Mouse (Mus musculus): Measurements from ENCODE around the gene Ndufa8. TPM values are rescaled to one million over a fixed set of nuclear protein-coding genes. Genes with fewer than 3 reads are reported as not detected.

Gene Ndufa8
- not detected in 2 replicates for polyA plus RNA-seq (2012; ENCODE audit: insufficient read depth, insufficient read length, low replicate concordance, missing spikeins)

GRCm38 (mm10) chr2:36048748-36049566 lies at the start of gene Ndufa8, which contains the start of gene Morn5:
Gene Ndufa8 (minus strand): TSS chr2:36049406.
Gene Morn5 (plus strand): TSS chr2:36049458.
- WGBS, result under 1% methylated on average over 44 of the region's 44 CpGs
- no peak for TF ChIP-seq CTCF (IDR thresholded peaks at IDR 0.05; ENCODE audit: insufficient read depth, low read depth, low read length)
- TF ChIP-seq POLR2A (IDR thresholded peaks at IDR 0.05; ENCODE audit: insufficient read depth, low read depth, low read length), result peak; percentile 64
- peak within 1 kb of the TSS; percentile 90 for H3K4me3 ChIP-seq (ENCODE audit: insufficient read depth, low read depth, low read length)
- peaks cover 9% of the 10 kb centered on the region for H3K4me1 ChIP-seq (ENCODE audit: control insufficient read depth, insufficient read depth, low read length)
- peak within 1 kb of the TSS; percentile 72 for H3K27ac ChIP-seq (ENCODE audit: insufficient read depth, low read depth, low read length)

GRCm38 (mm10) chr2:36098021-36098420 lies 48.8 kb upstream of the Ndufa8 start:
- Histone ChIP-seq H3K4me1 (ENCODE audit: control insufficient read depth, insufficient read depth, low read length) (peaks cover 9% of the 10 kb centered on the region), H3K27ac (ENCODE audit: insufficient read depth, low read depth, low read length) (no peak overlapping the region), H3K4me3 (ENCODE audit: insufficient read depth, low read depth, low read length) (no peak overlapping the region)
- no peak for TF ChIP-seq CTCF (IDR thresholded peaks at IDR 0.05; ENCODE audit: insufficient read depth, low read depth, low read length)
- no peak for TF ChIP-seq POLR2A (IDR thresholded peaks at IDR 0.05; ENCODE audit: insufficient read depth, low read depth, low read length)
- WGBS, result 11% methylated on average over 5 of the region's 5 CpGs

DNA sequence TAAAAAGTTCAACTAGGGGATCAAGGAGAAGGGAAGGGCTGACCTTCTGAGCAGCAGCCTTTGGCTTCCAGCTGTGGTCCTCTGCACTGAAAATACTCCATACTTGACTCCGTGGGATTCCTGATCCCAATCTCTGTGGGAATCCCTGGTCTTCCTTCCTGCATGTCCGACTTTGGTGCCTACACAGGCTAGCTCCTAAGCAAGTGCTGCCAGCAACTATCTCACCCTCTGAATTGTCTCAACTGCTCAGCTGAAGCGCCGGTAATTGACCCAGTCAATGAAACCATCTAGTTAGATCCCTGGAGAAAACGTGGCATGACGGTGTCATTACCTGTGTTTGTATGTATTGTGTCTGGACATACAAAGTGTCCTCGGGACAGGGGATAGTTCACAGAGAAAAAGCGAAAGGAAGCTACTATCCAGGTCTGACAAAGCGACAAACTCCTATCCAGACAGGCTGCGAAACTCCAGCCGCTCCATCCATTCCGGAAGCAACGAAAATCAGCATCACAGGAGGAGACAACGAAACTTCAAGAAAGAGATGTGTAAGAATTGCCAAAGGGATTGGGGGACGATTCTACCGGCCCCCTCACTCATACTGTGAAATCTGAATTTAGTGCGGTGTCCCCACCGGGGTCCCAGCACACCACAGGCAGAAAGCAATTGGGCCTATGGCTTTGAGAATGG lies 48.1 kb upstream of the Ndufa8 start:
- H3K27ac ChIP-seq (ENCODE audit: insufficient read depth, low read depth, low read length), result no peak overlapping the region
- WGBS, result 10% methylated on average over 18 of the region's 18 CpGs
- H3K4me3 ChIP-seq (ENCODE audit: insufficient read depth, low read depth, low read length), result no peak overlapping the region
- no peak for TF ChIP-seq CTCF (IDR thresholded peaks at IDR 0.05; ENCODE audit: insufficient read depth, low read depth, low read length)
- no peak for TF ChIP-seq POLR2A (IDR thresholded peaks at IDR 0.05; ENCODE audit: insufficient read depth, low read depth, low read length)
- peaks cover 3% of the 10 kb centered on the region for H3K4me1 ChIP-seq (ENCODE audit: control insufficient read depth, insufficient read depth, low read length)

- peaks cover 11% of the 10 kb centered on the region for H3K4me1 ChIP-seq (ENCODE audit: control insufficient read depth, insufficient read depth, low read length)
- no peak overlapping the region for H3K4me3 ChIP-seq (ENCODE audit: insufficient read depth, low read depth, low read length)
- no peak for TF ChIP-seq CTCF (IDR thresholded peaks at IDR 0.05; ENCODE audit: insufficient read depth, low read depth, low read length)
- no peak for TF ChIP-seq POLR2A (IDR thresholded peaks at IDR 0.05; ENCODE audit: insufficient read depth, low read depth, low read length)
- 8% methylated on average over 31 of the region's 31 CpGs for WGBS
- no peak overlapping the region for H3K27ac ChIP-seq (ENCODE audit: insufficient read depth, low read depth, low read length)
Observed at GRCm38 (mm10) chr2:36093914-36094475, 44.8 kb upstream of the Ndufa8 start.

DNA sequence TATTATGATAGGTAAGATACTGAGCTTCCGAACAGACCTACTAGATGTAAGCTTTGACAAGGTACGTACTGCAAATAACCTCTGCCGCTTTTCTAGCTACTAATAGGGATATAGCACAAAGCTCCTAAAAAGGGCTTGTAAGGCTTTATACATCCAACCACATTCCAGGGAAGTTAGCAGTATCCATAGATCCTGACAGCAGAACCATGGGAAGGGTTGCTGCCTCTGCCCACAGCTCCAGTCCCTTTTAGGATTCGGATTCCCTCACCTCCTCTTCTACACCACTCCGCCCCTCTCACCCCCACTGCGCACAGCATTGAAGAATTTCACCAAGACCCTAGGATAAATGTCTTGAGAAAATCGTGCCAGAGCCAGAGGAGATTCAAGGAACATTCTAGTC lies 44.1 kb upstream of the Ndufa8 start:
- no peak overlapping the region for H3K4me3 ChIP-seq (ENCODE audit: insufficient read depth, low read depth, low read length)
- H3K27ac ChIP-seq (ENCODE audit: insufficient read depth, low read depth, low read length), result no peak overlapping the region
- peaks cover 11% of the 10 kb centered on the region for H3K4me1 ChIP-seq (ENCODE audit: control insufficient read depth, insufficient read depth, low read length)
- WGBS, result 21% methylated on average over 7 of the region's 7 CpGs
- TF ChIP-seq CTCF (IDR thresholded peaks at IDR 0.05; ENCODE audit: insufficient read depth, low read depth, low read length) (no peak), POLR2A (IDR thresholded peaks at IDR 0.05; ENCODE audit: insufficient read depth, low read depth, low read length) (no peak)

DNA sequence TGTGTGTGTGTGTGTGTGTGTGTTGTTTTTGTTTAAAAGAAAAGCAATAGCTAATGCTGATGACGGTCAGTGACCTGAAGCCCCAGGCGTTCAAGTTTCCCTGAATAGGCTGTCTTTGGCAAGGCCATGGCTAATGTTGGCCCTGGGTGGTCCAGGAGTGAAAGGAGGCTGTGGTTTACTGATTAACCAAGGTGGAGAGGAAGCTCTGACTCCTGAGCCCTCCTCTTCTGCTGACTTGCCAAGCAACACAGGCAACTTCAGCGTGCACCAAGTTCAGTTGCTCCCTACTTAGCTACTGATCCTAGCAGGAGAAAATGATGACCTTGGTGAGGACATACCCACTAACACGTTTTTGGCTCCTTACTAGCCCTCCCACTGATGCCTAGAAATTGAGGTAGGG lies 43.5 kb upstream of the Ndufa8 start:
- H3K4me1 ChIP-seq (ENCODE audit: control insufficient read depth, insufficient read depth, low read length), result peaks cover 11% of the 10 kb centered on the region
- no peak overlapping the region for H3K4me3 ChIP-seq (ENCODE audit: insufficient read depth, low read depth, low read length)
- 12% methylated on average over 4 of the region's 4 CpGs for WGBS
- no peak overlapping the region for H3K27ac ChIP-seq (ENCODE audit: insufficient read depth, low read depth, low read length)
- TF ChIP-seq POLR2A (IDR thresholded peaks at IDR 0.05; ENCODE audit: insufficient read depth, low read depth, low read length) (no peak), CTCF (IDR thresholded peaks at IDR 0.05; ENCODE audit: insufficient read depth, low read depth, low read length) (no peak)

DNA sequence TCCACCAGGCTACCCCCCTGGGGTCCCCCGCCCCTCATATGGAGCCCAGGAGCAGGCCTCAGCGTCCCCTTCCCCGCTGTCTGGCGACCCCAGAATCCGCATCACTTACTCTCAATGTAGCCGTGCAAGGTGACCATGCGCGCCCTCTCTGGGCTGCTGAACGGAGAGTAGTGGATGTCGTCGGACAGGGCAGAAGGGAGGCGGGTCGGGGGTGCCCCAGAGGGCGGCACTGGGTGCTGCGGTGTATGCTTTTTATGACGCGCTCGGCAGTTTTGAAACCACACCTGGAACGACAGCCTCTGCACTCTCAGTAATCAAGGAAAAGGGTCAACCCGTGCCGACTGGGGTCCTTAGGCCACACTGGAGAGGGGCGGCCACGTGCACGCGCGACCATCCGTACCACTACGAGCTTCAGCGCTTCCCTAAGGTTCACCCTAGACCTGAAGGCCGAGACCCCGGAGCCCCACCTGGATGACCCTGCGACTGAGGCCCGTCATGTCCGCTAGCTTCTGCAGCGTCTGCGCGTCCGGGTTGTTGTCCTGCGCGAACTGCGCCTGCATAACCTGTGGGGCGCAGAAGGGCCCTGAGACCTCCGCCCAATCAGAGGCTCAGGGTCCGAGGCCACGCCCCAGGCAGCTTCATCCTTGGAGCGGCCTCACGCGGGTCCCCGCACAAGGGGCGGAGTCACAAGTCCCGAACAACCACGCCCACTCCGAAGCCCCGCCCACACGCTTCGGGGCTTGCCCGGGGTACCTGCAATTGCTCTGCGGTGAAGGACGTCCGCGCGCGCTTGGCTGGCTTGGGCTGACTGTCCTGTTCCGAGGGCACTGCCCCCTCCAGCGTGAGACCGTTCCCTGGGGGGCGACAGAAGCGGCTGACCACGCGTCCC lies 41.9 kb upstream of the Ndufa8 start:
- H3K27ac ChIP-seq (ENCODE audit: insufficient read depth, low read depth, low read length), result no peak overlapping the region
- WGBS, result 5% methylated on average over 70 of the region's 70 CpGs
- TF ChIP-seq POLR2A (IDR thresholded peaks at IDR 0.05; ENCODE audit: insufficient read depth, low read depth, low read length) (no peak), CTCF (IDR thresholded peaks at IDR 0.05; ENCODE audit: insufficient read depth, low read depth, low read length) (no peak)
- H3K4me1 ChIP-seq (ENCODE audit: control insufficient read depth, insufficient read depth, low read length), result peaks cover 11% of the 10 kb centered on the region
- peak overlapping the region; percentile 1; the same call in 1 of the 2 replicates for H3K4me3 ChIP-seq (ENCODE audit: insufficient read depth, low read depth, low read length)

- Histone ChIP-seq H3K27ac (ENCODE audit: insufficient read depth, low read depth, low read length) (no peak overlapping the region), H3K4me3 (ENCODE audit: insufficient read depth, low read depth, low read length) (no peak overlapping the region), H3K4me1 (ENCODE audit: control insufficient read depth, insufficient read depth, low read length) (peaks cover 11% of the 10 kb centered on the region)
- 36% methylated on average over 3 of the region's 3 CpGs for WGBS
- no peak for TF ChIP-seq POLR2A (IDR thresholded peaks at IDR 0.05; ENCODE audit: insufficient read depth, low read depth, low read length)
- TF ChIP-seq CTCF (IDR thresholded peaks at IDR 0.05; ENCODE audit: insufficient read depth, low read depth, low read length), result no peak
Observed at GRCm38 (mm10) chr2:36089190-36089589, 40.0 kb upstream of the Ndufa8 start.

Data from olfactory bulb, adult 2 months (tissue).